Mouse (Mus musculus) intestine, postnatal 0 days (tissue): Measurements from ENCODE around the gene Cd52. TPM values are rescaled to one million over a fixed set of nuclear protein-coding genes. Genes with fewer than 3 reads are reported as not detected.

Experiments
- ATAC-seq: fragments of 200-750 bp; cut with Nextera tagmentation; 2 replicates; pipeline ENCODE4 v1.8.0; 2017; ENCODE audit warnings: mild to moderate bottlenecking, moderate TSS enrichment, moderate library complexity
- H3K27ac ChIP-seq: fragments of 300-500 bp; sonication (generic); 2 replicates; pipeline ENCODE4 v1.5.1; 2014; ENCODE audit warnings: mild to moderate bottlenecking, low read depth, low read length, moderate library complexity
- H3K27me3 ChIP-seq: fragments of 300-500 bp; sonication (generic); replicated peaks from 2 replicates; pipeline ENCODE4 v1.6.1; 2014; ENCODE audit warnings: low read length, mixed read lengths; ENCODE audit not compliant: control insufficient read depth, insufficient read depth
- H3K36me3 ChIP-seq: fragments of 300-500 bp; sonication (generic); 2 replicates; pipeline ENCODE4 v1.6.1; 2014; ENCODE audit warnings: mild to moderate bottlenecking, moderate library complexity; ENCODE audit not compliant: control insufficient read depth, insufficient read depth
- H3K4me1 ChIP-seq: fragments of 300-500 bp; sonication (generic); replicated peaks from 2 replicates; pipeline ENCODE4 v1.6.1; 2014; ENCODE audit warnings: antibody characterized with exemption, low read length, mixed read lengths; ENCODE audit not compliant: control insufficient read depth, insufficient read depth
- H3K4me2 ChIP-seq: fragments of 300-500 bp; sonication (generic); replicated peaks from 2 replicates; pipeline ENCODE4 v1.6.1; 2014; ENCODE audit warnings: low read depth, mild to moderate bottlenecking, moderate library complexity
- H3K4me3 ChIP-seq: fragments of 300-500 bp; sonication (generic); 2 replicates; pipeline ENCODE4 v1.5.1; 2014; ENCODE audit warnings: low read depth, low read length
- H3K9ac ChIP-seq: fragments of 300-500 bp; sonication (generic); 2 replicates; pipeline ENCODE4 v1.6.1; 2014; ENCODE audit warnings: mild to moderate bottlenecking, low read depth, low read length
- H3K9me3 ChIP-seq: fragments of 300-500 bp; sonication (generic); 2 replicates; pipeline ENCODE4 v1.6.1; 2016; ENCODE audit warnings: mixed run types; ENCODE audit not compliant: control insufficient read depth
- CTCF ChIP-seq: sonication (generic); IDR thresholded peaks from 2 replicates; pipeline ENCODE4 v1.5.1; 2016; ENCODE audit warnings: low read depth, mild to moderate bottlenecking, control low read depth, antibody characterized with exemption, moderate library complexity
- WGBS: fragments of 180-500 bp; shearing (Covaris S2); extraction: QIAGEN DNeasy Blood & Tissue Kit; methylation state at CpG from one replicate; pipeline ENCODE4 v1.1.7; 2014; 5-methylcytosine and 5-hydroxymethylcytosine counted together
- polyA plus RNA-seq: library from polyadenylated mRNA; unstranded; fragments of >200 nt; fragmentation: Nextera tagmentation; extraction: Ambion mirVana; gene quantifications from 2 replicates; pipeline ENCODE4 v1.2.1, GENCODE M21; 2015

The Cd52 gene
- polyA plus RNA-seq, 1 experiment from 2014 or later: 31.2 TPM

DNA sequence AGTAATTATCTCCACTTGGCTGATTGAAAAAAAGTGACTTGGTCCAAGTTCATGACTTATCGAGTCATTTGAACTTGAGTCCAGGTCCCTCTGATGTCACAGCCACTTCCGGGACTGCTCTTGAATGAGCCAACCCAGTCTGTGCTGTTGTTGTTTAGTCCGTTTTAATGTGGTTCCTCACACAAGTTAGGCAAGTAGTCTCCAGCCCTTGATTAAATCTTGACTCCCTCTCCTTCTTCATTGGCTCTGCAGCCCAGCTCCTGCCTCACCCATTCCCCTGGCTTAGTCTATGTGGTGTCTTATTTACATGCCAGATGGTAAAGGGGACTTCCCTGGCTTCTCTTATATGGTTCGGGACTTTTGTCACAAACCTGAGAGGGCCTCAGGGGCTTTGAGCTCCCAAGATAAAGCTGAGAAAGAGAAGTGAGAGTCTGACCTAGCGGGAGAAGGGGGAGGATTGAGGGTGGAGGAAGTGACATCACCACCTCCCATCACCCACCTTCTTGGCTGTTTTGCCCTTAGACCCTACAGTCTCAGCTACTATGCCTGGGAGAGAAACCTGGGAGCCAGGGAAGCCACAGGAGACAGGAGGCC is 2.2 kb upstream of the Cd52 start:
- Histone ChIP-seq H3K4me3 (no peak overlapping the region), H3K27ac (no peak overlapping the region), H3K9me3 (no peaks in the 10 kb centered on the region), H3K27me3 (no peaks in the 10 kb centered on the region), H3K9ac (no peak overlapping the region), H3K36me3 (no peaks in the 10 kb centered on the region; the same call in 1 of the 2 replicates), H3K4me2 (no peak overlapping the region), H3K4me1 (no peaks in the 10 kb centered on the region; the same call in 1 of the 2 replicates)
- TF ChIP-seq CTCF: no peak
- WGBS: 57% methylated on average over 5 of the region's 5 CpGs
- ATAC-seq: no peak

DNA sequence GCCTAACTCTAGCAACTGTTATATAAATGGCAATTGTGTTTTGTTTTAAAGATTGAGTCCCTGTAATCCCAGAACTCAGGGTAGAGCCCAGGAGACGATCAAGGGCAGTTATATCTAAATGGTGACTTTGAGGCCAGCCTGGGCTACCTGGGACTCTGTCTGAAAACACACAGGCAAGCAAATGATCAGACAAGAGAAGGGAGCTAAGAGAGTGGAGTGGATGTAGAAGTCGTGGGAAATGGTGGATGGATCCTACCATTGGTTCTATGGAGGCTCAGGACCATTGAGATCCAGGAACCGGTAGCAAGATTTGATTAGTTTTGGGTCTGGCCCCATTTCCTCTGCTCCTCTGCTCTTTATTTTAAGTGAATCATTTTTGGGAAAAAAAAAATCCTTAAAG is 1.2 kb upstream of the Cd52 start:
- TF ChIP-seq CTCF: no peak
- H3K9me3 ChIP-seq: no peaks in the 10 kb centered on the region

DNA sequence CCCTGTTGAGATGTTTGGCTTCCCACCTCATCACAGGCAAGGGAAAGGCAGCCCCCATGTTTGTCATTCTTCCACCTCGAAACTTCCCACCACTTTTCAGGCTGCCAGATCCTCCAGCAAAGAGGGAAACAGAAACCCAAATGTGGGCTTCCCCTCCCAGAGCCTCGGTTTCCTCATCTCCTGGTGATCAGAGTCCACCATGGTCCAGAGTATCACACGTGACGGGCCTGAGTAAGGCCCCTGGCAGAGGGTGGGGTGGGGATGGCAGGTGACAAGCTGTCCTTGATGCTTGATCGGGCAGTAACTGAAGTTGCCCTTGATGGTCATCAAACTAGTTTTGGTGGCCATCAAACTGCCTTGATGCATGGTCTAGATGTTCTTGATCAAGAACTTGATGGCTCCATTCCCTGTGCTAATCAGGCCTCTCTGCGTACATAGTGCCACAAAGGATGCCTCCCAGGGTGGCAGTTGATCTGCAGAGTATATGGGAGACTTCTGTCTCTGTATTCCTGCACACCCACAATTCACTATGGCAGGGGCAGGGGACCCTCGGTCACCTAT is 798 bp downstream of the Cd52 start:
- Histone ChIP-seq H3K4me1 (no peaks in the 10 kb centered on the region; the same call in 1 of the 2 replicates), H3K36me3 (peaks cover 15% of the 10 kb centered on the region; the same call in 1 of the 2 replicates), H3K27ac (no peak overlapping the region), H3K27me3 (no peaks in the 10 kb centered on the region), H3K4me2 (no peak overlapping the region), H3K4me3 (no peak overlapping the region), H3K9me3 (no peaks in the 10 kb centered on the region), H3K9ac (no peak overlapping the region)
- no peak for ATAC-seq
- TF ChIP-seq CTCF: no peak
- 73% methylated on average over 7 of the region's 7 CpGs for WGBS

More for the DNA sequence above, 1.2 kb upstream of the Cd52 start:
- H3K9ac ChIP-seq: no peak overlapping the region
- no peak for ATAC-seq
- no peaks in the 10 kb centered on the region; the same call in 1 of the 2 replicates for H3K4me1 ChIP-seq
- H3K4me2 ChIP-seq: no peak overlapping the region
- peaks cover 2% of the 10 kb centered on the region; the same call in 1 of the 2 replicates for H3K36me3 ChIP-seq
- H3K27me3 ChIP-seq: no peaks in the 10 kb centered on the region
- no peak overlapping the region for H3K4me3 ChIP-seq
- 91% methylated on average over 3 of the region's 3 CpGs for WGBS
- H3K27ac ChIP-seq: no peak overlapping the region

DNA sequence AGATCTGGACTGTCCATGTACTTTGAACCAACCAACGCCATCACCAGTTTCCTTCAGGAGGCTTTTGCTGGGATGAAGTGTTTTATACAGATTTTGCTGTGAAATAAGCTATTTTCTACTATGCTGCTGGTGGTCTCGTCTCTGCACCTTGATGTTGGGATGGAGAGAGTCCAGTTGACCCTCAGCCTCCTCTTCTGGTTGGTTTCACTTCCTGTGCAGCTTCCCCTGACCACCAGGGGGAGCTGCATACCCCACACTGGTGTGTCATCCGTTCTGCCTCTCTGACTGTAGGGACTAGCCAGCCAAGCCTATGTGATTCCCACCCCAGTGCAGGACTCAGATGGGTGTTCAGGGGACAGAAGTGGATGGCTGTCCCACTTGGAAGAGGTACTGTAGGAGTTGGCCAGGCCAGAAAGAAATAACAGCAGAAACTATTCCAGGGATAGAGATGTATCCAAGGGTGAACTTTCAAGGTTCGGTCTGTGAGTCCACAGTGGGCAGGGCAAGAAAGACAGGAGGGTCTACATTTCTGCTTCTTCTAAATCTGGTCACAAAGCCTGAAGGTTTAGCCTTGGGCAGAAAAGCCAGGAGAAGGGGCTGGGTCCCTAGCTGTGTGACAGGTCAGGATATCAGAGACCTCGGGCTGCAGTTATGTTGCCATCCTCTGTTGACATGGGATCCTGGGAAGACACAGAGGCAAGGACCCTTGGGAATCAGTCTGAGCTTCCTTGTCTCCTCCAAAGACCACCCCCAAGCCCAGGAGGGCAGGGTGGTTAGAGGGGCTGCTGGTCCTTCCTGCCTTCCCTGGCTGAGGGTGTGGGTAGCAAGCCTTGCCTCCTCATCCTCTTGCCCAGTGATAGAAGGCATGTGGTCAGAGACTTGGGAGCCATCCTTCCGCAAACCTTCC is 2.2 kb downstream of the Cd52 start:
- Histone ChIP-seq H3K4me3 (no peak overlapping the region), H3K4me1 (no peaks in the 10 kb centered on the region), H3K9ac (no peak overlapping the region), H3K9me3 (no peaks in the 10 kb centered on the region), H3K27me3 (no peaks in the 10 kb centered on the region), H3K4me2 (no peak overlapping the region), H3K27ac (no peak overlapping the region), H3K36me3 (peaks cover 18% of the 10 kb centered on the region; the same call in 1 of the 2 replicates)
- peak; percentile 90 for TF ChIP-seq CTCF
- ATAC-seq: no peak
- WGBS: 69% methylated on average over 6 of the region's 6 CpGs

DNA sequence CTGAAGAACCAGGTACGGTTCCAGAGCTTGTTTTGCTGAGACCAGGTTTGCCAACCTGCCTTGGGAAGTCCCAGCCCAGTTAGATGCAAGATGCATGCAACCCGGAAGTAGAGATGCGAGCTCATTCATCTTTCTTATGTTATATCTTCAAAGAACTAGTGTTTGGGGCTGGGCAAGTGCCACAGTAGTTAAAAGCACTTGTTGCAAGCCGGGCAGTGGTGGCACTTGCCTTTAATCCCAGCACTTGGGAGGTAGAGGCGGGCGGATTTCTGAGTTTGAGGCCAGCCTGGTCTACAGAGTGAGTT is 3.7 kb downstream of the Cd52 start:
- H3K4me2 ChIP-seq: no peak overlapping the region
- H3K27ac ChIP-seq: no peak overlapping the region
- WGBS: 83% methylated on average over 6 of the region's 6 CpGs
- peaks cover 18% of the 10 kb centered on the region; the same call in 1 of the 2 replicates for H3K36me3 ChIP-seq
- H3K9ac ChIP-seq: no peak overlapping the region
- no peaks in the 10 kb centered on the region for H3K4me1 ChIP-seq
- H3K27me3 ChIP-seq: no peaks in the 10 kb centered on the region
- no peaks in the 10 kb centered on the region for H3K9me3 ChIP-seq
- TF ChIP-seq CTCF: no peak
- no peak overlapping the region for H3K4me3 ChIP-seq
- no peak for ATAC-seq

DNA sequence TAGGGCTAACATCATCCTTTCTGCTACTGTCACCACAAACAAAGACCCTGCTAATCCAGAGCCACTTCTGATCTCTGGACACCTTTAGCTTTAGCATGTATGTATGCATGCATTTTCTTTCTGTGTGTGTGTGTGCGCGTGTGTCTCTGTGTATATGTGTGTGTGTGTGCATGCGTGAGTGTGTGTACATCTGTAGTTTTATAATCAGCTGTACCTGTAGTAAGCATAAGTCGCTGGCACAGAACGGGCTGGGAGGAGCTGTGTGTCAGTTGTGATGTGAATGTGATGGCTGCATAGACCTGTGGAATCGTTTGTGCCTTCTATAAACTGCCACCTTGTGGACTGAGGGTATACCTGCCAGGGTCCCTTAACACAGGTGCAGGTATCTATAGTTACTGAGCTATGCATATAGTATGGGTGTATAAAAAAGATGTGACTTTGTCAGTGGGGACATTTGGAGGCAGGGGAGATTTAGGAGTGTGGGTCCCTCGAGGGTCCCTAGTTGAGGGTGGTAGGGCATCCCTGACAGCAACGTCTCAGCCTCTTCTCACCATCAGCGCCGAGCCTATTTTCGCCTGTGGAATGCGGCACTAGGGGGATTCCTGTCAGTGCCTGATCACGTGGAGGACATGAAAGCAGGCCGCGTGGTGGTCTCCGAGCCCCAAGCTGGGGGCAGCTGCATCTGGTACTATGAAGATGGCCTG is 4.2 kb downstream of the Cd52 start:
- no peaks in the 10 kb centered on the region for H3K9me3 ChIP-seq
- peaks cover 18% of the 10 kb centered on the region; the same call in 1 of the 2 replicates for H3K36me3 ChIP-seq
- no peak overlapping the region for H3K4me3 ChIP-seq
- H3K27me3 ChIP-seq: no peaks in the 10 kb centered on the region
- no peak overlapping the region for H3K9ac ChIP-seq
- WGBS: 83% methylated on average over 16 of the region's 16 CpGs
- ATAC-seq: no peak
- H3K4me1 ChIP-seq: no peaks in the 10 kb centered on the region
- H3K27ac ChIP-seq: no peak overlapping the region
- no peak; the same call in 1 of the 2 replicates for TF ChIP-seq CTCF
- no peak overlapping the region for H3K4me2 ChIP-seq
